Mouse (Mus musculus) yolk sac, embryonic 10.5 days (tissue): ENCODE data around the gene Mgll.

ENCODE experiments used
- DNase-seq: peaks from one replicate; pipeline ENCODE4 v3.0.0-alpha.2; 2017; ENCODE audit warnings: low spot score

Mgll gene

DNA sequence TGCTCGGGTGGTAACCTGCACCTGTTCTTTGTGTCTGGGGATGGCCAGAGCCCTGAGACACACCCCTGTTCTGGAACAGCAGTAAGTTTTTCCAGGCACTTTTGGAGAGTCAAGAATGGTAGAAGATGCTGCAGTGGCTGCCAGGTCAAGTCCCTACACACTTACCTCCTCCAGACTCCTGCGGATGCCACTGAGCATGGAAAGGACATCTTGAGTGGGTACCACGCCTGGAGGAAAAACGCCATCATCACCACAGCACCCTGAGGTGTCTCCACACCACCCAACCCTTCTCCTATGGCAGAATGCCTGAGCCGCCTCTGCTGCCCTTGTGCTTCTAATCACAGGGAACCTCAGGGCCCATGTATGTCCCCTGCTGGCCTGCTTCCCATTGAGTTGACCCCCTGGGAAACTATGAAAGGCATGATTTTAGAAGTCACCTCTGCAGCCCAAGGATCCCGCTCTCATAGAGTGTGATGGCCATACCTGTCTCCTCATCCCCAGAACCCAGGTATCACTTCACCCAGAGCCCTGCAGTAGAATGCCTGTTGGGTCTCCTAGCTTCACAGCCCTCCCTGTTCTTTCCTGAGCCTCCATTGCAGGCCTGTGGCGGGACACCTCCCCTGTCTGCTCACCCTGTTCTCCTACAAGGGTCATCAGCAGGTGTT lies 120.8 kb downstream of the Mgll start:
- no peak for DNase-seq

- no peak for DNase-seq
Measured at GRCm38 (mm10) chr6:88847571-88847970, 123.4 kb downstream of the Mgll start.

DNA sequence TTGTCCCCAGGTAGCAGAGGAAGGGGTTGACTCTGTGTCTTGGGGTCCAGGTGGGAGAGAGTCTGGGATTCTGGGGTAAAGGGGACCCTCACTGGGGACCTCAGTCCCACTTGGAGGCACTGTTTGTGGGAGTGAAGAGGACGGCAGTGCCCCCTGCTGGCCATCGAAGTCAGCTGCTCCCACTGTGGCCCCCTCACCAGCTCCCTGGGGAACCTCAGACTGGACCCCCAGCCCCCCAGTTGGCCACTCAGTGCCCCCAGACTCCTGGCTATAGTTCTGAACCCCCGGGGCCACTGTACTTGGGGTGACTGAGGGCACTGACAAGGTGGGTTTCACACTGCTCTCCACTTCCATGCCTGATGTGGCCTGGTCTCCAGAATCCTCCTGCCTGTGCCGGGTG lies 125.1 kb downstream of the Mgll start:
- DNase-seq = no peak

DNA sequence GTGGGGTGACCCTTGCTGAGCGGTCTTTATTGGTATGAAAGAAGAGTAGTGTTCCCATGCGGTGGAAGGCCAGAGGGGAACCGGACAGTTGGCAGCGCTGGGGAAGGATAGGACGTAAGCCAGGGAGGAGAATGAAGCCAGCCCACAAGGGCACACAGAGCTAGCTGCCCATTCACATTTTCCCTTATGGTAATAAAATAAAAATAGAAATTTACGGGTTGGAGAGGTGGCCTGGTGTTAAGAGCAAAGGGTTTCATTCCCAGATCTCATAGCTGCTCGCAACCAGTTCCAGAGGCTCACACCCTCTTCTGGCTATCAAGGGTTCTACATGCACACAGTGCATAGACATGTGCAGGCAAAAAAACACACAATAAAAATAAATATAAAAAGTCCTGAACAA lies 125.8 kb downstream of the Mgll start:
- no peak for DNase-seq

GRCm38 (mm10) chr6:88854509-88854908 lies 130.3 kb downstream of the Mgll start:
- DNase-seq = no peak

- no peak for DNase-seq
Measured at GRCm38 (mm10) chr6:88855636-88856035, 131.4 kb downstream of the Mgll start.

GRCm38 (mm10) chr6:88857249-88857648 lies 133.0 kb downstream of the Mgll start:
- DNase-seq = no peak

GRCm38 (mm10) chr6:88857830-88858229 lies 133.6 kb downstream of the Mgll start:
- DNase-seq = no peak

- no peak for DNase-seq
Measured at GRCm38 (mm10) chr6:88858341-88858740, 134.1 kb downstream of the Mgll start.

DNA sequence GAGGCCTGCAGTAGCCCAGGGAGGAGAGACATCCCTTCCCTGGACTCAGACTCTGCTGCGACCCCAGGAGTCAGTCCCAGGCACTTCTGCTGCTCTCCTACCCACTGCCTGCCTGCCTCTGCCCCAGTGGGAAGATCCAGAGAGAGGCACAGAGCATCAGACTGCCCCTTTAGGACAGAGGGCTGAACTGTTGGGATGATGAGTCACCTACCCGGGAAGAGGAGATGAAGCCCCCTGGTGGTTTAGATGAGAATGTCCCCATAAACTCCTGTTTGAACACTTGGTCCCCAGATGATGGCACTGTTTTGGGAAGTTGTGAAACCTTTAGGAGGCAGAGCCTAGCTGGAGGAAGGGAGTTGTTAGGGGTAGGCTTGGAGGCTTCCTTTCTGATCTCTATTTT lies 136.7 kb downstream of the Mgll start:
- DNase-seq = no peak

DNA sequence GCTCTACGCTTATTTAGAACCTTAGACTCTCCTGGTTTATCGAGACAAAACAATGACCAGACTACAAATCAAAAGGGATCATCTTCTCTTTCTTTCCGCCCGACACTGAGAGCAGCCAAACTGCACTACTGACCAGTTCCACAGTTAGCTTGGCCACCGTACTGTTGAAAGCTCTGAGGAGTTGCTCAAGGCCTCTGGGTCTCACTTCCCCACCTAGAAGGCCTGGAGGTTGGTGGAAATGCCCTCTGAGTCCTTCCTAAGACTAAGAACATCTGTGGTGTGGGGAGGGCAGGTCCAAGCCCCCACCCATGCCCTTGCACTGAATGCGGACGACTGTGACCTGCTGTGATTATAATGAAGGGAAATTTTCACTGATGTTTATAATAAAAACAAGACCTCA lies 141.5 kb downstream of the Mgll start:
- DNase-seq = no peak

DNA sequence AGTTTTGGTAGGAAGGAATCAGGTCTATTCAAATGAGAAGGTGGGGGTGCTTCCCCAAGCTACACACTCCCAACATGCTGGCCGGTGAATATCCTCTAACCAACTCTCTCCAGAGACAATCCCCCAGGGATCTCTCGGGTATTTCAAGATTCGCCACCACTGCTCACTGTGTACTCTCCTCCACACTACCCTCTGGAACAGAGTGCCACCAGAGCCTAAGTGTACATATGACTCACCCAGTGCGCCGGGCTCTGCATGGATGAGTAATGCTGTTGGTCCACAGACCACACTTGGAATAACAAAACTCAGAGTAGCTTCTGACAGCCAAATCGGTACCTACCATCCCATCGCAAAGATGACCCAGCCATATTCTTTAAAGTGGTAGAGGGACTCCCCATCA lies 145.2 kb downstream of the Mgll start:
- DNase-seq = no peak

DNA sequence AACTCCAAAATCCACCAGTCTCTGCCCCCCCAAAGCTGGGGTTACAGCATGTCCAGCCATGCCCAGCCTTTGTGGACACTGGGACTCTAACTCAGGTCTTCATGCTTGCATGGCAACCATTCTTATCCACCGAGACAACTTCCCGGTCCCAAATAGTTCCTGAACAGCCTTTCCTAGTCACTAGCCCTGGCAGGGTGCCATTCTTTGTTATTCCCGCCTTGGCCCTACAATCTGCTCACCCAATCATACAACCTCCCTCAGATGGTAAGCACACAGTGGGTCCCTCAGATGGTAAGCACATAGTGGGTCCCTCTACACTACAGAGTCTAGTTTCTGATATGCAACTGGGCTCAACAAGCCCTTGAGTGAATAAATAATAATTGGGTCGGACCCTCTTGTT lies 146.4 kb downstream of the Mgll start:
- no peak for DNase-seq

DNA sequence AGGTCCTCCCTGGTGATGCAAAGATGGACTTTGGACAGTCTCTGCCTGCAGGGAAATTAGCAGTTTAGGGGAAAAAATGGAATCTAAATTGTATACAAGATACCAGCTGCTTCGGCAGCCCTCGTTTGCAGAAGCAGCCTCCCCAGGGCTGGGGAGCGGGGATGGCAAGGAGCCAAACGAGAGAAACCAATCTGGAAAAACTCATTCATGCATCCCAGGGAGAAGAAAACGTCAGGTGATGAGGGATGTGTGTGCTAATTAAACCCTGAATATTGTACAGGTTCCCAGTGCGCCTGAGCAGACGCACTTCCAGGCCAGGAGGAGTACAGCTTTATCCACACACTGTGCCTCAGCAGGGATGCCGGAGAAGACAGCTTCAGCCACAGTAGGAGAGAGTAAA lies 147.3 kb downstream of the Mgll start:
- DNase-seq = no peak

GRCm38 (mm10) chr6:88872811-88873210 lies 148.6 kb downstream of the Mgll start:
- DNase-seq = no peak

DNA sequence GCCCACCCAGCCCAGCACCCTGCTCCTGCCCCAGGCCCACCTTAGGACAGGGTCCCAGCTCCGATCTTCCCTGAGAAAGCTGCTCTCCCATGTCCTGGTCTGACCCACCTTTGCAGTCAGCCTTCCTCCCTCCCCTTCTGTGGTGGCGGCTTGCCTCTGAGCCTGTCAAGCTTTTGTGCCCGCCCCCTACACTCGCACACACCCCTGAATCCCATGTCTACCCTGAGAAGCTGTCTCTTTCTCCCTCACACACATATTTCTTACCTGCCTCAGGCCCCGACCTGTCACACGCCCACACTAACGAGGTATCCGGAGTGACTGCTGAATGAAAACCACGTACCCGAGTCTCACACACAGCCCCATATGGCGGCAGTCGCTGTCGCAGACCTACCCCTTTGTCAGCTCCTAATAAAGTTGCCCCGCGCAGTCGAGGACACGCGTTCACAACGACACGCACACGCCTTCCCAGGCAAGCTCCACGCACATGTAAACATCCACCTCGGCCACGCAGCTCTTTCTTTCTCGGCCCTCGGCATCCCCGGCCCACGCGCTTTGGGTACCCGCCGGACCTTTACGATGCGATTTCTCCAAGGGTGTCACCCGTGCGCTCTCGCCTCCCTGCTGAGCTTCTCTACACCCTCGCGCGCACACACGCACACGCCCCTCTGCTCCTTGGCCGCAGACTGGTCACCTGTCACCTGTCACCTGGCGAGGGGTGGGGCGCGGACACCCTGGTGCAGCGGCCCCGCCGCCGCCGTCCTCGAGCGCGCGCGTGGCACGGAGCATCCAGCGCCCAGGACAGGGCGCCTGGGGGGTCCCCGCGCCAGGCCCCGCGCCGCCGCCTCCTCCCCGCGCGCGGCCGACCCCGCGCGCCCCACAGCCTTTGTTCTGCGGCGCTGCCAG lies 150.0 kb downstream of the Mgll start:
- no peak for DNase-seq

DNA sequence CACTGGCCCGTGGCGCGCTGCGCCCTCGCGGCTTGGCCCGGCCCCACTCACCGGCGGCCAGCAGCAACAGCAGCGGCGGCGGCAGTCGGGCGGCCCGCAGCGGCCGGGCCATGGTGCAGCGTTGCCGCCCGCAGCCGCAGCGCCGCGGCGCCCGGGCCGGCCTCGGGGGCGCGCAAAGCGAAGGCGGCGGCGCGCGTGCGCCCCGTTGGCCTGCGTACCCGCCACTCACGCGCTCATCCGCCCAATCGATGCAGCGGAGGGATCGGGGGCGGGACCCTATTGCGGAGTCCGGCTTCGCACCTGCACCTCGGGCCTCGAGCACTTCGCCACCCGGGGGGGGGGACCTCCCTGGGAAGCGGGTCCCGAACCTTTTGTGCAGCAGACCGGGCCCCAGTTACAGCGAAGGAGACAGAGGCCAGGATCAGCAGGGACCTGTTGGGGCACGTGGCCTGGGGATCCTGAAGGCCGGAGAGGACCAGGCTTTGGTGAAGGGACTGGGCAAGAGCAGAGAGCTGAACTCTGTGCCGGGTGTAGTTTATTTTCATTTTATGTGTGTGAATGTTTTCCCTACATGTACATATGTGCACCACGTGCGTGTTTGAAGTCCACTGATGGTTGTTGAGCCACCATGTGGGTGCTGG lies 150.8 kb downstream of the Mgll start, which contains the start of gene Podxl2:
Gene Podxl2, minus strand, starts transcription at position 177 of the 641 bp plus-strand sequence.
- DNase-seq = peak; percentile 63
